Mouse (Mus musculus) layer of hippocampus, adult 8-10 months (tissue): ENCODE results near the gene Tmem184c. TPM values are rescaled to one million over a fixed set of nuclear protein-coding genes. Genes with fewer than 3 reads are reported as not detected.

Experiments used
- total RNA-seq, 4 experiments: library from RNA; stranded (reverse); gene quantifications; 2 replicates each; pipeline ENCODE4 v1.2.4; 2022

Tmem184c gene
- total RNA-seq, 4 experiments from 2014 or later: 61.4 to 67.2 (median 63.8) TPM

Other genes with a start within 250 kb of the Tmem184c start
- gene Arhgap10, start 92.7 kb downstream of the Tmem184c start, total RNA-seq: 10 to 100 TPM in 3 of 4 experiments, 1 to 10 TPM in 1; 9.6 to 10.8 (median 10.2) TPM
- 10 to 100 TPM; 19.8 to 21.5 (median 20.9) TPM for gene Prmt9, start 61.3 kb downstream of the Tmem184c start, total RNA-seq
- gene Ednra, start 113.8 kb upstream of the Tmem184c start, total RNA-seq: 1 to 10 TPM; 4.9 to 5.3 (median 5.1) TPM